ENCODE assay signal across 14 mouse cellular contexts in genomic region chr8:8653343-8653742, GRCm38 (mm10). TPM values are rescaled to one million over a fixed set of nuclear protein-coding genes. Genes with fewer than 3 reads are reported as not detected.
A peak's percentile ranks its signal among the peaks of the same experiment; 100 is the strongest.
DNase-seq lines count a peak whose midpoint lies in the region; ATAC-seq lines count a peak whose summit lies in the region.
"Had no signal": no experiment of that assay in that cellular context is flagged by ENCODE, and none has a peak within 500 bp of the region (broad histone marks: within the 10 kb centered on the region; RNA-seq: fewer than 3 reads in every experiment).

No protein-coding gene starts in this region.

- DNase-seq in heart, adult 11 months = peak; percentile 81
- DNase-seq in heart, postnatal 14 days = no peak
- no peak for DNase-seq in neural tube, embryonic 11.5 days (ENCODE audit: low spot score)
- DNase-seq in neural tube, embryonic 10.5 days (ENCODE audit: extremely low spot score, low spot score) = no peak
- peak; percentile 22 for DNase-seq in limb, embryonic 10.5 days (ENCODE audit: low spot score)
- DNase-seq in frontal cortex, postnatal 36 days (ENCODE audit: low spot score in 2 of 2) = no peak
- DNase-seq in adrenal gland, postnatal 14 days = no peak
- DNase-seq: adrenal gland, postnatal 36 days; cerebellum, adult 9-11 months; heart, postnatal 10 days; right cerebral cortex, postnatal 14 days had no signal

- H3K9ac ChIP-seq in neural tube, embryonic 11.5 days (ENCODE audit: low read length) = no peak overlapping the region
- no peak overlapping the region for H3K9ac ChIP-seq in neural tube, embryonic 15.5 days (replicated peaks)
- H3K9ac ChIP-seq: liver, embryonic 14.5 days; stomach, embryonic 15.5 days had no signal

- H3K27me3 ChIP-seq in neural tube, embryonic 11.5 days (ENCODE audit: control insufficient read depth, insufficient read depth, low read length) = no peaks in the 10 kb centered on the region
- no peaks in the 10 kb centered on the region for H3K27me3 ChIP-seq in limb, embryonic 10.5 days (ENCODE audit: low read depth, poor library complexity, severe bottlenecking)
- H3K27me3 ChIP-seq in neural tube, embryonic 15.5 days (replicated peaks) = no peaks in the 10 kb centered on the region
- H3K27me3 ChIP-seq: stomach, embryonic 15.5 days had no signal

- no peak for ATAC-seq in neural tube, embryonic 11.5 days (ENCODE audit: insufficient read depth, low FRiP score, low TSS enrichment)
- no peak for ATAC-seq in neural tube, embryonic 15.5 days (ENCODE audit: low FRiP score)

- H3K9me3 ChIP-seq in neural tube, embryonic 11.5 days (ENCODE audit: control insufficient read depth, low read length) = no peaks in the 10 kb centered on the region
- H3K9me3 ChIP-seq in limb, embryonic 10.5 days (replicated peaks) = no peaks in the 10 kb centered on the region
- no peaks in the 10 kb centered on the region for H3K9me3 ChIP-seq in neural tube, embryonic 15.5 days (replicated peaks)
- H3K9me3 ChIP-seq: stomach, embryonic 15.5 days had no signal

- peak overlapping the region; percentile 24; the same call in 1 of the 2 replicates for H3K4me2 ChIP-seq in neural tube, embryonic 11.5 days (ENCODE audit: low read depth)
- H3K4me2 ChIP-seq in neural tube, embryonic 15.5 days = peak overlapping the region; percentile 72
- H3K4me2 ChIP-seq: stomach, embryonic 15.5 days had no signal

- no peak overlapping the region for H3K4me3 ChIP-seq in neural tube, embryonic 11.5 days (ENCODE audit: low read depth, low read length)
- H3K4me3 ChIP-seq in limb, embryonic 10.5 days = no peak overlapping the region
- no peak overlapping the region for H3K4me3 ChIP-seq in neural tube, embryonic 15.5 days (replicated peaks)
- H3K4me3 ChIP-seq: stomach, embryonic 15.5 days had no signal

- intact Hi-C loops in heart, postnatal 14 days (cut with DNase I) = loop anchor here (10.0 kb wide), 1 partner anchor 199 kb away; no protein-coding TSS in a partner anchor

- peaks cover 55% of the 10 kb centered on the region for H3K4me1 ChIP-seq in neural tube, embryonic 11.5 days (ENCODE audit: control insufficient read depth, insufficient read depth, low read length)
- H3K4me1 ChIP-seq in limb, embryonic 10.5 days = peaks cover 89% of the 10 kb centered on the region
- peaks cover 90% of the 10 kb centered on the region for H3K4me1 ChIP-seq in neural tube, embryonic 15.5 days

- no peaks in the 10 kb centered on the region for H3K36me3 ChIP-seq in neural tube, embryonic 11.5 days (ENCODE audit: control insufficient read depth, insufficient read depth, low read length)
- peaks cover 18% of the 10 kb centered on the region for H3K36me3 ChIP-seq in limb, embryonic 10.5 days
- no peaks in the 10 kb centered on the region for H3K36me3 ChIP-seq in neural tube, embryonic 15.5 days
- H3K36me3 ChIP-seq: stomach, embryonic 15.5 days had no signal

- 40% methylated on average over 5 of the region's 5 CpGs for WGBS in neural tube, embryonic 11.5 days
- 82% methylated on average over 5 of the region's 5 CpGs for WGBS in limb, embryonic 10.5 days
- 23% methylated on average over 5 of the region's 5 CpGs for WGBS in neural tube, embryonic 15.5 days

- no peak overlapping the region for H3K27ac ChIP-seq in neural tube, embryonic 11.5 days (ENCODE audit: low read depth, low read length)
- H3K27ac ChIP-seq in limb, embryonic 10.5 days = no peak overlapping the region
- no peak overlapping the region for H3K27ac ChIP-seq in neural tube, embryonic 15.5 days (replicated peaks)
- H3K27ac ChIP-seq: liver, embryonic 14.5 days; stomach, embryonic 15.5 days had no signal

RNA-seq across cellular contexts. Expression of gene Efnb2, which starts 7.7 kb away (rescaled TPM):
- 10 to 100 TPM; 33.5 to 39.9 TPM for total RNA-seq in heart, postnatal 14 days (2021)
- 37.9 and 39.0 TPM in 2 replicates for polyA plus RNA-seq in neural tube, embryonic 11.5 days (2014; fragmentation: Nextera tagmentation; extraction: Ambion mirVana)
- 27.3 and 28.5 TPM in 2 replicates for polyA plus RNA-seq in limb, embryonic 10.5 days (2016; fragmentation: Nextera tagmentation; extraction: Ambion mirVana)
- polyA plus RNA-seq in neural tube, embryonic 15.5 days (2015; fragmentation: Nextera tagmentation; extraction: Ambion mirVana) = 14.7 TPM in 2 replicates
- 31.5 and 31.6 TPM in 2 replicates for total RNA-seq in adrenal gland, postnatal 14 days (2021)

RNA-seq across cellular contexts. Expression of gene Arglu1, which starts 37.0 kb away (rescaled TPM):
- total RNA-seq in heart, postnatal 14 days (2021) = 10 to 100 TPM; 35.6 to 39.7 TPM
- polyA plus RNA-seq in neural tube, embryonic 11.5 days (2014; fragmentation: Nextera tagmentation; extraction: Ambion mirVana) = 135 and 144 TPM in 2 replicates
- 164 and 175 TPM in 2 replicates for polyA plus RNA-seq in limb, embryonic 10.5 days (2016; fragmentation: Nextera tagmentation; extraction: Ambion mirVana)
- 148 and 164 TPM in 2 replicates for polyA plus RNA-seq in neural tube, embryonic 15.5 days (2015; fragmentation: Nextera tagmentation; extraction: Ambion mirVana)
- 76.4 and 95.8 TPM in 2 replicates for total RNA-seq in adrenal gland, postnatal 14 days (2021)

Comparison
In these comparisons a context has a peak if more than half of its experiments do, and no peak if none do; other contexts are left out.
1. DNase-seq: peak in heart, adult 11 months (single experiment) and limb, embryonic 10.5 days (single experiment); none in heart, postnatal 14 days (0 of 2), neural tube, embryonic 11.5 days (single experiment), neural tube, embryonic 10.5 days (single experiment), frontal cortex, postnatal 36 days (0 of 2) and adrenal gland, postnatal 14 days (single experiment).